Mouse (Mus musculus): ENCODE measurements around the gene Nlrc5. TPM values are rescaled to one million over a fixed set of nuclear protein-coding genes. Genes with fewer than 3 reads are reported as not detected.

Gene Nlrc5
- total RNA-seq, 2 experiments from 2014 or later: 3.5 to 7.4 TPM

DNA sequence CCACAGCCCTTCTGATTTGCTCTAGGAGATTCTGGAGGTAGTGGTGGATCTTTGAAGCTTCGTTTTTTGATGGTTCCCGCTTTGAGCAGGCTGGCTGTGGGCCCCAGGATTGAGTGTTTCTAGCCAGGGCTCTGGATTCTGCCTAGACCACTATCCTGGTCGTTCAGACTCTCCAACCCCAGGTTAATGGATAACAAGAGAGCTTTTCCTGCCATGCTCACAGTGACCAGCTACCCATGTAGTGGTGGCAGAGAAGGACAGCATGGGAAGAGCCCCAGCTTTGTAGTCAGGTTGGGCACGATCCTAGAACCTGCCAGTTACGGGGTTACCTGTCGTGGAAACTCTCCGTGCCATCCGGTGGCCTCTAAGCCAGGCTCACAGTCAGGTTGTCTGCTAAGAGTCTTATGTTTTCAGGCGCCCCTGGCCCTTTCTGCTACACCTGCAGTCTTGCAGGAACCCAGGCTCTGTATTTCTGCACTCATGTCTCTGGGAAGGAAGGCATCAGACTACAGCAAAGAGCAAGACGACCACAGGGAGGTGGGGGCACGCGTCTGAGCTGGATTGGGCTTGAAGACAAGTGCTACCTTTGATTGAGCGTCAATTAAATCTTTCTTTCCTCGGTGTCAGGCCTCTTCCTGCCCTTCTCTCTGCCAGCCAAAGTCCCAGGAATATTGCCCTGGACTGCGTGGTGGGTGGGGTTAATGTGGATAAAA, 132.4 kb downstream of the Nlrc5 start:
- no peak for DNase-seq

DNA sequence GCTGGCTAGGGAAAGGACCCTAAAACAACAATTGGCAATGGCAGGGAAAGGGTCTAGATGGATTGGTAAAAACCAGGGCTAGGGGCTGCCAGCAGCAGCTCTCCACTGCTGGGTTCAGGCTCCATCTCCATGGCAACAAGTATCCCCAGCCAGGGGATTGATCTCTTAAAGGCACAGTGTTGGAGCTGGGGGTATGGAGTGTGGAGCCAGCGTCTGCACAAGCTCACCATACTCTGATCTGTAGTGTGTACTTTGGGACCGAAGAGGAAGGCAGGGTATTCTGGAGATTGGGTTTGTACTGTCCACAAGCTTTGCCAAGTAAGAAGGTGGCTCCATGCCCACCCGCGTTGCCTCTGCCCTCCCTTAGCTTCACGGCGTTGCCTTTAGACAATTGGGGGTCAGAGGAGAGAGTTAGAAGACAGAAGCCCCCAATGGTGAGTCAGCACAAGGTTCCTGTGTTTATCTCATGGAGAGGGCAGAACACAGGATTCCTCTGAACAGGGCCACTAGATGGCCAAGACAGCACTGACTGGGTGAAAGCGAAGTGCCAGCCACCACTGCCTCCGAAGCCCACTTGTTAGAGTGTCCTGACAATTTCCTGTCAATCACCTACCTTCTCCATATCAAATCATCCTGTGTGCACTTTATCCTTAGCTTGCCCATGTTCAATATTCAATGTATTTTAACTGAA, 133.1 kb downstream of the Nlrc5 start:
- DNase-seq: no peak

DNA sequence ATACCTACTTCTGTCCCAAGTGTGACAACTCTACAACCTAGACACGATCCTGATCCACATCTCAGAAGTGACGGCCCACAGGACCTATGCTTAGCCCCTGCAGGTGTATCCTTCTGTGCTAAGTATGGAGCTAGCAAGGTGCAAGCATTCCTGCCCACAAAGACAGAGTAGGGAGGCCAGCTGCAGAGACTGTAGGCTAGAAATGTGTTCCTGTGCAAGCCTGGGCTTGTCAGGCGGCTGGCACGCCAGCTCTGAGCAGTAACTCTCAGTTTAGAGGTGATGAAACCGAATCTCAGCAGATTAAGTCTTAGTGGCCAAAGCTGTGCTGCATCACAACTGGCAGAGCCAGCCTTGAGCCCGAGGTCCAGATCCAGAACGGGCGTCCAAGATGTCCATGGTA, 133.9 kb downstream of the Nlrc5 start:
- DNase-seq: no peak

DNA sequence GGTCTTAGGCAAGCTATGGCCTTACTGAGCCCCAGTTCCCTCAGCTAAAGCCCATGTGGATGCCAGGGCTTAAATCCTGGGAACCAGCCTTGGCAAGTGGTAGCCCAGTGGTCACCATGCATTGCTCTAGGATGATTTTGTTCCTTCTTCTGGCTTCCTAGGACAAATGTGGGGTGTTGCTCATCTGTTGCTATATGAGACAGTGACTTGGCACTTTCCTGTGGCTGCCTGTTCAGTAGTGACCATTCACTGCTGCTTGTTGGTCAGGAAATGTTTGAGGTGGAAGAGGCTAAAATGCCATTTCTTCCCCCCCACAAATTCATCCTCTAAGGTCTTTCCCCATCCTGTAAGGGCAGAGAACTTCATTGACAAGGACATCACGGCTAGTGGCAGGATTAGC, 135.3 kb downstream of the Nlrc5 start:
- DNase-seq: no peak

DNA sequence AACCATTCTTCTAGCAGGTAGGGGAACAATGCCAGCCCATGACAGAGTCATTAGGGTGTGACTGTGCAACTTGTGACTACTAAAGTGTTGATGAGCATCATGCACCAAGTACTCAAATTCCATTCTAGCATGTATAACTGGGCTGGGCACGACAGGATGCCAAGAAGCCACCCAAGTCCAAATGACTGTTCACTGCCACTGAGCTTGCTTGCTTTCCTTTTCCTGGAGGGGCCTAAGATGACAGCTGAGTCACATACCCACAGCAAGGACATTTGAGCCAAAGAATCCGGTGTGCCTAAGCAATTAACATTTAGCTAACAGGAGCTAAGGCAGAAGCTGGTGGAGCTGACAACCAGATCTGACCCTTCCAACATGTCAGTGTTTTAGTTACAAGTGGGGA, 137.7 kb downstream of the Nlrc5 start:
- DNase-seq: peak; percentile 16 to 51

DNA sequence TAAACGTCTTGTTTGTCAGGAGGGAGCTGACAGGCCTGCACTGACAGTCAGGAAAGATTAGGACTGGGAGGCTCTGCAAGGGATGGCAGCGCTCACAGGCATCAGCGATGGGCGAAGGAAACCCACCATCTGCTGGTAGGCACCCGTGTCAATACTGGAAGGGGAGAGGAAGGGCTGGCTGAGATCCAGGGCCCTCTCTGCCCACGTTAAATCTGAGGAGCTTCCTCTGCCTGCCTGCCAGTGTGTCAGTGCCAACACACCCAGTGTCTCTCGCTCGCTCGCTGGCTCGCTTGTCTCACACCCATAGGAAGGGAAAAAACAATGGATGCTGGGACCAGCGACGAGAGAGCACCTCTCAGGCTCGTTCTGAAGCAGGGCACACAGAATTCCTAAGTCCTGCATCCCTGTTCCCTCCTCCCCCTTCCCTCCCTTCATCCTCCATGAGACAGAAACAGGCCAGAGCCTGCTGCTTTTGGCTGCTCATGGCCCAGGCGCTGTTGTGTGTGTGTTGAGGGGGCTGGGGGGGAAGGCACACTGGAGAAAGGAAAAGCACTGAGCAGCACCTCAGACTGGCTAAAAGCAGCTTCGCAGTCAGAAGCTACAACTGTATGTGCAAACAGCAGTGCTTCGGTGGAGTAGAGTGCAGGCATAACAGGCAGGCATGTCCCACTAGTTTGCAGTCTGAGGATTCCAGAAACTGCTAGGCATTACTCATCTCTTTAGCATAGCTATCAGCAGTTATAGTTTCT, 140.2 kb downstream of the Nlrc5 start:
- no peak for DNase-seq

DNA sequence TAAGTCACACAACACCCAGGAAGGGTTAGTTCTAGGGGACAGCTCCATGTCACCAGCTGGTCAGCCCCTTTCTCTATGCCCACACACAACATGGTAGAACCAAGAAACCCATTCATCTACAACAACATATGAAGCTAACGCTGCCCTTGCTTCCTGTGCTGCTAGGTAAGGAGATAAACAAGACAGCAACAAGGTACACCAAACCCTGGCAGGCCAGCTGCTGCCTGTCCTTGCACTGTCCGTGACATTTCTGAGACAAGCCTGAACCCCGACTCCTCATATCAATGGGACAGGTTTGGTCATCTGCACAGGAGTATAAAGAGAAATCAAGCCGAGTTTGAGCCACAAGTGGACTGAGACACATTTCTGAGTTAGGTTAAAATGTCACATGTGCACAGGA, 141.0 kb downstream of the Nlrc5 start:
- peak; percentile 32 to 37 for DNase-seq

Small RNA genes within 50 kb of the gene (microRNA-seq; reads per million reads assigned to microRNA genes)
- gene Mir7072: not detected

Other genes with a start within 250 kb of the Nlrc5 start
- 10 to 100 TPM; 15.7 to 16.1 TPM for gene Nup93, start 219.8 kb upstream of the Nlrc5 start, total RNA-seq (2021)
- gene Slc12a3, start 105.2 kb upstream of the Nlrc5 start, total RNA-seq (2021): not detected
- gene Herpud1, start 47.9 kb upstream of the Nlrc5 start, total RNA-seq (2021): 100 to 1,000 TPM; 109 to 110 TPM
- gene Cpne2, start 98.6 kb downstream of the Nlrc5 start, total RNA-seq (2021): 10 to 100 TPM; 12.9 to 18.3 TPM
- gene Rspry1, start 167.6 kb downstream of the Nlrc5 start, total RNA-seq (2021): 10 to 100 TPM; 22.3 to 22.5 TPM
- gene Fam192a, start 167.6 kb downstream of the Nlrc5 start, total RNA-seq (2021): 10 to 100 TPM; 32.0 to 33.2 TPM
- gene Arl2bp, start 232.2 kb downstream of the Nlrc5 start, total RNA-seq (2021): 10 to 100 TPM; 71.0 to 73.8 TPM